Mouse (Mus musculus) heart, postnatal 25 days (tissue): ENCODE data around the gene Fam227a. TPM values are rescaled to one million over a fixed set of nuclear protein-coding genes. Genes with fewer than 3 reads are reported as not detected.
"Not testable (repeated sequence)": the region's sequence is repeated elsewhere in the genome, so short reads cannot be mapped to it uniquely, and the experiment has no call there.

Source experiments
- DNase-seq: peaks from one replicate; pipeline ENCODE4 v3.0.0; 2022; ENCODE audit warnings: low spot score
- intact Hi-C: fragments of 180-260 bp; cut with DNase I; formaldehyde crosslinking; loops from one replicate; pipeline ENCODE4 v1.15.1; 2025
- total RNA-seq, 2 experiments: library from RNA; stranded (reverse); gene quantifications; 2 replicates each; pipeline ENCODE4 v1.2.3; 2021

Fam227a gene
- total RNA-seq, 2 experiments from 2014 or later, result 0.84 to 1.3 TPM

GRCm38 (mm10) chr15:79686046-79686869 lies 27.5 kb upstream of the Fam227a start:
- intact Hi-C loops, result loop anchor here (2.0 kb wide), 1 partner anchor 13 kb away; no protein-coding TSS in a partner anchor
- no peak for DNase-seq

GRCm38 (mm10) chr15:79685141-79685641 lies 26.4 kb upstream of the Fam227a start:
- no peak for DNase-seq
- intact Hi-C loops, result no loop called here

- no peak for DNase-seq
- intact Hi-C loops, result no loop called here
Observed at GRCm38 (mm10) chr15:79684616-79685015, 25.9 kb upstream of the Fam227a start.

GRCm38 (mm10) chr15:79683707-79684465 lies 25.1 kb upstream of the Fam227a start:
- no peak for DNase-seq
- intact Hi-C loops, result no loop called here

- no peak for DNase-seq
- intact Hi-C loops, result no loop called here
Observed at GRCm38 (mm10) chr15:79683146-79683545, 24.4 kb upstream of the Fam227a start.

- intact Hi-C loops, result no loop called here
- no peak for DNase-seq
Observed at GRCm38 (mm10) chr15:79681973-79682372, 23.2 kb upstream of the Fam227a start.

GRCm38 (mm10) chr15:79677936-79678335 lies 19.2 kb upstream of the Fam227a start:
- intact Hi-C loops, result no loop called here
- no peak for DNase-seq

GRCm38 (mm10) chr15:79671828-79672348 lies 13.1 kb upstream of the Fam227a start:
- intact Hi-C loops, result loop anchor here (2.0 kb wide), 1 partner anchor 15 kb away; the partner anchor contains the start of gene Josd1
- not testable (repeated sequence) for DNase-seq

- DNase-seq, result no peak
- intact Hi-C loops, result no loop called here
Observed at GRCm38 (mm10) chr15:79670972-79671299, 12.2 kb upstream of the Fam227a start.

- peak; percentile 80 for DNase-seq
- intact Hi-C loops, result no loop called here
Observed at GRCm38 (mm10) chr15:79670249-79670971, 11.7 kb upstream of the Fam227a start, which contains the start of gene Tomm22. TSS of gene Tomm22 (plus strand) at chr15:79670861.

GRCm38 (mm10) chr15:79669195-79669594 lies 10.4 kb upstream of the Fam227a start:
- DNase-seq, result no peak
- intact Hi-C loops, result no loop called here

GRCm38 (mm10) chr15:79664666-79665065 lies 5.9 kb upstream of the Fam227a start:
- intact Hi-C loops, result no loop called here
- no peak for DNase-seq

- intact Hi-C loops, result no loop called here
- DNase-seq, result no peak
Observed at GRCm38 (mm10) chr15:79661852-79662251, 3.1 kb upstream of the Fam227a start.

GRCm38 (mm10) chr15:79657837-79658530 lies 772 bp downstream of the Fam227a start:
- intact Hi-C loops, result loop anchor here (5.0 kb wide), 1 partner anchor 69 kb away; no protein-coding TSS in a partner anchor
- peak; percentile 54 for DNase-seq

GRCm38 (mm10) chr15:79656451-79656850 lies 2.3 kb downstream of the Fam227a start:
- intact Hi-C loops, result loop anchor here (5.0 kb wide), 1 partner anchor 71 kb away; no protein-coding TSS in a partner anchor
- no peak for DNase-seq

GRCm38 (mm10) chr15:79651481-79651880 lies 7.3 kb downstream of the Fam227a start:
- intact Hi-C loops, result no loop called here
- DNase-seq, result no peak

- intact Hi-C loops, result no loop called here
- no peak for DNase-seq
Observed at GRCm38 (mm10) chr15:79650569-79650968, 8.2 kb downstream of the Fam227a start.

GRCm38 (mm10) chr15:79648130-79648529 lies 10.6 kb downstream of the Fam227a start:
- no peak for DNase-seq
- intact Hi-C loops, result no loop called here

- intact Hi-C loops, result no loop called here
- DNase-seq, result no peak
Observed at GRCm38 (mm10) chr15:79645483-79645882, 13.3 kb downstream of the Fam227a start.
